Mouse (Mus musculus) ES-Bruce4 (cell line): ENCODE data around the gene Herpud2.
"Not testable (repeated sequence)": the region's sequence is repeated elsewhere in the genome, so short reads cannot be mapped to it uniquely, and the experiment has no call there.

Experiments used
- CTCF ChIP-seq: IDR thresholded peaks from one replicate; pipeline ENCODE4 v1.8.1; 2011; ENCODE audit warnings: low read depth, low read length
- POLR2A ChIP-seq: IDR thresholded peaks from one replicate; pipeline ENCODE4 v1.8.1; 2011; ENCODE audit warnings: low read length; ENCODE audit not compliant: insufficient read depth

DNA sequence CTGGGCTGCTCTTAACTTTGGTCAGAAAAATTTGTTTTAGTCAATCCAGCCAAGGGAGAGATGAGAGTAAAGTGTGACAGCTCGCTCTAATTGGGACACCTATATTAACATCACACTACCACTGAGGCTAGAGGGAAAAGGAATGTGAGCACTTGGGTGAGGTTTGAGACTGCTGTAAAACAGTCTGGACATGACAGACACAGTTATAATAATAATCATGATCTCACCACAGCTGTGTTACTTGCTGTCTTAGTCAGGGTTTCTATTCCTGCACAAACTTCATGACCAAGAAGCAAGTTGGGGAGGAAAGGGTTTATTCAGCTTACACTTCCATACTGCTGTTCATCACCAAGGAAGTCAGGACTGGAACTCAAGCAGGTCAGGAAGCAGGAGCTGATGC is 28.0 kb downstream of the Herpud2 start:
- not testable (repeated sequence) for TF ChIP-seq CTCF, POLR2A
